Mouse (Mus musculus): ENCODE data around the gene Zfp629. TPM values are rescaled to one million over a fixed set of nuclear protein-coding genes. Genes with fewer than 3 reads are reported as not detected.
A peak's percentile ranks its signal among the peaks of the same experiment; 100 is the strongest.

Gene Zfp629
- total RNA-seq (2014; rRNA removed; ENCODE audit: low replicate concordance): 16.8 and 22.0 TPM in 2 replicates
- polyA plus RNA-seq (2015; fragmentation: Nextera tagmentation; extraction: Ambion mirVana): 6.9 and 11.3 TPM in 2 replicates

DNA sequence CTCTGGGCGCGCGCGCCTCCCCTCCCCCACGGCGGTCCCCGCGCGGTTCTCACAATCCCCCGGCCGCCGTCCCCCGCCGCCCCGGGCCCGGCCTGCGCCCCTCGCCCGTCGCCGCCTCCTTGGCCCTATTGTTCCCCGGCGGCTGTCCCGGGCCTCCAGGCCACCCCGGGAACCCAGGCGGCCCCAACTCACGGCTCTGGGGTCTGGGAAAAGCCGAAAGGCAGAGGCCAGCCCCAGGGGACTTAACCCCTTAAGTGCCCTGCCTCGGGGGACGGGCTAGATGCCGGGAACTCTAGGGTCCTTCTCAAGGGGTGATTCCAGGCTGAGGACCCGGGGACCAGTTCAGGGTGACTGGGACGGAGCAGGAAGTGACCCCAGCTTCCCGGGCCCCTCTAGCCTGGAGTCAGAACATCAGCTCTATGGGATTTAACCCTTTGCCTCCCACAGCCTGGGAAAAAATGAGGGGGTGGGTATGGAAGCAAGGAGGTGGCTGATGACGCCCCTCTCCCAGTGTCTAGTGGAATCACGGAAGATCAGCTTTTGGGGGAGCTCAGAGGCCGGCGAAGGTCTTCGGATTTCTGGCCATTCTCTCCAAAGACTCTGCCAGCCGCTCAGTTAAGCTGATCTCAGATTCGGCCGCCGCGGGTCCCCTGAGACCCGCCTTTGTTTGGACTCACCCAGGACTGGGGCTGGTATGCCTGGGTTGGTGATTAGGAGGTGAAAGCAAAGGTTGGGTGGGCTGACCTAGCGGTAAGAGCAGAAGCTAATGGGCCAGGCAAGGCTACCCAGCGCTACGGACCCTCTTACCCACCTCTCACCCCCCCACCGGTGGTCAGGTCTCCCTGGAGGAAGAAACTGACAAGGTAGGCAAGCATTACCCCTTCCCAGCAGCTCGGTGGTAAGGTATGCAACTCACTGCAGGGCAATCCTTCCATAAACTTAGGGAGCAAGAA, at the start of gene Zfp629:
TSS of gene Zfp629 (minus strand) at position 907 of the 953 bp plus-strand sequence.
- Histone ChIP-seq H3K27me3 (ENCODE audit: control insufficient read depth, insufficient read depth, low read length) (no peaks in the 10 kb centered on the region), H3K27ac (ENCODE audit: low read depth) (peak within 1 kb of the TSS; percentile 96), H3K4me1 (ENCODE audit: control insufficient read depth, insufficient read depth) (peaks cover 9% of the 10 kb centered on the region), H3K4me2 (ENCODE audit: low read depth, low read length) (peak within 1 kb of the TSS; percentile 95), H3K9ac (replicated peaks; ENCODE audit: low read depth, low read length) (peak within 1 kb of the TSS; percentile 96), H3K9me3 (replicated peaks; ENCODE audit: control insufficient read depth, low read length) (no peaks in the 10 kb centered on the region), H3K4me3 (ENCODE audit: low read depth, low read length) (peak within 1 kb of the TSS; percentile 94), H3K36me3 (replicated peaks; ENCODE audit: control insufficient read depth, insufficient read depth, low read length) (peaks cover 29% of the 10 kb centered on the region)
- peak; percentile 88 for ATAC-seq (ENCODE audit: insufficient read depth, low read depth)
- under 1% methylated on average over 45 of the region's 50 CpGs for WGBS
- peak; percentile 80 for DNase-seq (ENCODE audit: low spot score)
- TF ChIP-seq EP300 (IDR thresholded peaks at IDR 0.05; ENCODE audit: low read depth): no peak; the same call in 1 of the 2 replicates
- no peak for TF ChIP-seq CTCF (IDR thresholded peaks at IDR 0.05; ENCODE audit: low read depth)

DNA sequence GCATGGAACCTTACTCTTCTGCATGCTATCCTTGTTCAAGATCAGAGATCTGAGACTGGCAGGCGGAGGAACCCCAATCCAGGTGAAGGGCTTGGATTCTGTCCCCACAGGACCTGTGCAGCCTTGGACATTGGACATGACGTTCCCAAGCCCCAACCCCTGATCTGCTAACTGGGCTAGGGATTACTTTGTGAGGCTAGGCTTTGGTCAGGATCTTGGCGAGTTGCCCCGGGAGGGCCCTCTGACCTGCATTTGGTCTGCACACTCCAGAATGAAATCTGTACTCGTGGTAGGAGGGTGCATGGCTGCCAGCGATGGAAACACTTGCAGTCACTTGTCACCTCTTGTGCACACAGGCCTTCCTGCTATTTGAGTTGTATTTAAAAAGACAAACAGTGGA, 47.3 kb upstream of the Zfp629 start:
- TF ChIP-seq EP300 (IDR thresholded peaks at IDR 0.05; ENCODE audit: low read depth): no peak
- TF ChIP-seq CTCF (IDR thresholded peaks at IDR 0.05; ENCODE audit: low read depth): no peak
- peaks cover 10% of the 10 kb centered on the region; the same call in 1 of the 2 replicates for H3K36me3 ChIP-seq (replicated peaks; ENCODE audit: control insufficient read depth, insufficient read depth, low read length)
- H3K27me3 ChIP-seq (ENCODE audit: control insufficient read depth, insufficient read depth, low read length): no peaks in the 10 kb centered on the region
- no peak overlapping the region for H3K9ac ChIP-seq (replicated peaks; ENCODE audit: low read depth, low read length)
- H3K27ac ChIP-seq (ENCODE audit: low read depth): no peak overlapping the region
- WGBS: 75% methylated on average over 6 of the region's 6 CpGs
- no peak for ATAC-seq (ENCODE audit: insufficient read depth, low read depth)
- H3K9me3 ChIP-seq (replicated peaks; ENCODE audit: control insufficient read depth, low read length): 0 out of 2 replicates have a peak, but pooled peaks cover 7% of the 10 kb centered on the region
- H3K4me1 ChIP-seq (ENCODE audit: control insufficient read depth, insufficient read depth): no peaks in the 10 kb centered on the region
- no peak for DNase-seq (ENCODE audit: low spot score)
- no peak overlapping the region for H3K4me2 ChIP-seq (ENCODE audit: low read depth, low read length)
- H3K4me3 ChIP-seq (ENCODE audit: low read depth, low read length): no peak overlapping the region

DNA sequence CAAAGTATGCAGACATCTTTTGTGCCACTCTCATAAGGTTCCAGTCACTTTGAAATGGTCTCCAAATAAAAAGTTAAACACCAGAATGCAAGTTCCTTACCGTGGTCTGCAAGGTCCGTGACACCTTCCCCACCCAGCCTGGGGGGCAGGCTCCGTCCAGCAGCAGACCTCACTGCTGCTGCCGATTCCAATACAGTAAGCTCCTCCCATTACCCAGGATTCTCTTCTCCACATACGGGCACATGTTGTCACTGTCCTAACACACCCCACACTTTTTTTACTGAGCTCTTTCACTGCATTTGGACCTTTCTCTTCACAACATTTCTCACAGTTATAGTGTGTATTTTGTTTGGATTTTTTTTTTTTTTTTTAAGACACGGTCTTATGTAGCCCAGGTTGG, 46.2 kb upstream of the Zfp629 start:
- Histone ChIP-seq H3K9ac (replicated peaks; ENCODE audit: low read depth, low read length) (no peak overlapping the region), H3K27me3 (ENCODE audit: control insufficient read depth, insufficient read depth, low read length) (no peaks in the 10 kb centered on the region), H3K9me3 (replicated peaks; ENCODE audit: control insufficient read depth, low read length) (0 out of 2 replicates have a peak, but pooled peaks cover 7% of the 10 kb centered on the region), H3K4me2 (ENCODE audit: low read depth, low read length) (no peak overlapping the region), H3K36me3 (replicated peaks; ENCODE audit: control insufficient read depth, insufficient read depth, low read length) (peaks cover 10% of the 10 kb centered on the region; the same call in 1 of the 2 replicates), H3K4me1 (ENCODE audit: control insufficient read depth, insufficient read depth) (no peaks in the 10 kb centered on the region), H3K4me3 (ENCODE audit: low read depth, low read length) (no peak overlapping the region), H3K27ac (ENCODE audit: low read depth) (no peak overlapping the region)
- ATAC-seq (ENCODE audit: insufficient read depth, low read depth): no peak
- DNase-seq (ENCODE audit: low spot score): no peak
- 73% methylated on average over 6 of the region's 6 CpGs for WGBS
- TF ChIP-seq CTCF (IDR thresholded peaks at IDR 0.05; ENCODE audit: low read depth) (no peak), EP300 (IDR thresholded peaks at IDR 0.05; ENCODE audit: low read depth) (no peak)

DNA sequence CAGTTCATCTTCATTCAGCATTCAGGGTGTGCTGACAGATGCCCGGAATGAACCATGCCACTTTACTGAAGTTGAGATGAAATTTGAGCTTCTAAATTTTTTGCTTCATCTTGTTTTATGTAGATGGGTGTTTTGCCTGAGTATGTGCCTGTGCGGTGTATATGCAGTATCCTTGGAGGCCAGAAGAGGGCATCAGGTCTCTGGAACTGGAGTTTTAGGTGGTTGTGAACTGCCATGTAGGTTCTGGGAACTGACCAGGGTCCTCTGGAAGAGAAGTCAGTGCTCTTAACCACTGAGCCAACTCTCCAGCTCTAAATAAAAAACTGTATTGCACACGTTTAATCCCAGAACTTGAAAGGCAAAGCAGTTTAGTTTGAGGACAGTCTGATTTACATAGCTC, 45.3 kb upstream of the Zfp629 start:
- Histone ChIP-seq H3K4me1 (ENCODE audit: control insufficient read depth, insufficient read depth) (no peaks in the 10 kb centered on the region), H3K4me3 (ENCODE audit: low read depth, low read length) (no peak overlapping the region), H3K4me2 (ENCODE audit: low read depth, low read length) (no peak overlapping the region), H3K27ac (ENCODE audit: low read depth) (no peak overlapping the region), H3K9me3 (replicated peaks; ENCODE audit: control insufficient read depth, low read length) (0 out of 2 replicates have a peak, but pooled peaks cover 7% of the 10 kb centered on the region), H3K9ac (replicated peaks; ENCODE audit: low read depth, low read length) (no peak overlapping the region), H3K36me3 (replicated peaks; ENCODE audit: control insufficient read depth, insufficient read depth, low read length) (peaks cover 3% of the 10 kb centered on the region; the same call in 1 of the 2 replicates), H3K27me3 (ENCODE audit: control insufficient read depth, insufficient read depth, low read length) (no peaks in the 10 kb centered on the region)
- DNase-seq (ENCODE audit: low spot score) (no peak), ATAC-seq (ENCODE audit: insufficient read depth, low read depth) (no peak)
- WGBS: 91% methylated on average over 3 of the region's 3 CpGs
- TF ChIP-seq CTCF (IDR thresholded peaks at IDR 0.05; ENCODE audit: low read depth) (0 out of 2 replicates have a peak, but pooled peaks have one; percentile 1), EP300 (IDR thresholded peaks at IDR 0.05; ENCODE audit: low read depth) (no peak)

DNA sequence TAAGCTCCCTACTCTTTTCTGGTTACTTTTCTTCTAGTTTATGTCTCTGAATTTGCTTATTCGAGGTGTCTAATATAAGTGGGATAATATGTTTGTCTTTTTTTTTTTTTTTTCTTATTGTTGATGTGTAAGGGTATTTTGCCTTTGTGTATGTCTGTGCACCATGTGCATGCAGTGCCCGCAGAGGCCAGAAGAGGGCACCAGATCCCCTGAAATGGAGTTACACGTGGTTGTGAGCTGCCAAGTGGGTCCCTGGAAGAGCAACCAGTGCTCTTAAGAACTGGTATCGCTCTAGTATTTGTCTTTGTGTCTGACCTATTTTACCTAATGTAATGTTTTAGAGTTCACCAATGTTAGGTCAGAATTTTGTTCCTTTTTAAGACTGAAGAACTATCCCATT, 41.3 kb upstream of the Zfp629 start:
- TF ChIP-seq EP300 (IDR thresholded peaks at IDR 0.05; ENCODE audit: low read depth) (no peak), CTCF (IDR thresholded peaks at IDR 0.05; ENCODE audit: low read depth) (peak; percentile 60)
- ATAC-seq (ENCODE audit: insufficient read depth, low read depth): no peak
- Histone ChIP-seq H3K9me3 (replicated peaks; ENCODE audit: control insufficient read depth, low read length) (0 out of 2 replicates have a peak, but pooled peaks cover 7% of the 10 kb centered on the region), H3K9ac (replicated peaks; ENCODE audit: low read depth, low read length) (no peak overlapping the region), H3K4me3 (ENCODE audit: low read depth, low read length) (no peak overlapping the region), H3K27me3 (ENCODE audit: control insufficient read depth, insufficient read depth, low read length) (no peaks in the 10 kb centered on the region; the same call in 1 of the 2 replicates), H3K36me3 (replicated peaks; ENCODE audit: control insufficient read depth, insufficient read depth, low read length) (no peaks in the 10 kb centered on the region), H3K4me1 (ENCODE audit: control insufficient read depth, insufficient read depth) (no peaks in the 10 kb centered on the region), H3K4me2 (ENCODE audit: low read depth, low read length) (no peak overlapping the region), H3K27ac (ENCODE audit: low read depth) (no peak overlapping the region)
- no peak for DNase-seq (ENCODE audit: low spot score)
- 25% methylated on average over 4 of the region's 4 CpGs for WGBS

Data from heart, postnatal 0 days (tissue).